Mouse (Mus musculus) adrenal gland, adult 8-10 months (tissue): Measurements from ENCODE around the gene Osbpl6. TPM values are rescaled to one million over a fixed set of nuclear protein-coding genes. Genes with fewer than 3 reads are reported as not detected.
"Not testable (repeated sequence)": the region's sequence is repeated elsewhere in the genome, so short reads cannot be mapped to it uniquely, and the experiment has no call there.

ENCODE experiments used
- DNase-seq: peaks from one replicate; pipeline ENCODE4 v3.0.0; 2022
- total RNA-seq, 4 experiments: library from RNA; stranded (reverse); gene quantifications; 2 replicates each; pipeline ENCODE4 v1.2.4; 2022

Osbpl6 gene
- total RNA-seq, 4 experiments from 2014 or later, result 25.8 to 37.9 (median 27.9) TPM

GRCm38 (mm10) chr2:76566933-76567551, 160.7 kb downstream of the Osbpl6 start:
- DNase-seq, result no peak

GRCm38 (mm10) chr2:76571543-76571942, 165.2 kb downstream of the Osbpl6 start:
- DNase-seq, result no peak

- no peak for DNase-seq
Observed at GRCm38 (mm10) chr2:76578911-76579310, 172.6 kb downstream of the Osbpl6 start.

GRCm38 (mm10) chr2:76585090-76585489, 178.8 kb downstream of the Osbpl6 start:
- DNase-seq, result no peak

GRCm38 (mm10) chr2:76586906-76587305, 180.6 kb downstream of the Osbpl6 start:
- no peak for DNase-seq

GRCm38 (mm10) chr2:76590221-76590620, 183.9 kb downstream of the Osbpl6 start:
- no peak for DNase-seq

- no peak for DNase-seq
Observed at GRCm38 (mm10) chr2:76592401-76592924, 186.2 kb downstream of the Osbpl6 start.

- no peak for DNase-seq
Observed at GRCm38 (mm10) chr2:76597521-76597920, 191.2 kb downstream of the Osbpl6 start.

GRCm38 (mm10) chr2:76599214-76599613, 192.9 kb downstream of the Osbpl6 start:
- DNase-seq, result no peak

GRCm38 (mm10) chr2:76602256-76602655, 195.9 kb downstream of the Osbpl6 start:
- DNase-seq, result no peak

- DNase-seq, result no peak
Observed at GRCm38 (mm10) chr2:76606704-76607103, 200.4 kb downstream of the Osbpl6 start.

GRCm38 (mm10) chr2:76610326-76611104, 204.2 kb downstream of the Osbpl6 start:
- no peak for DNase-seq

- no peak for DNase-seq
Observed at GRCm38 (mm10) chr2:76611996-76612395, 205.7 kb downstream of the Osbpl6 start.

GRCm38 (mm10) chr2:76618078-76618477, 211.8 kb downstream of the Osbpl6 start:
- no peak for DNase-seq

GRCm38 (mm10) chr2:76620188-76620587, 213.9 kb downstream of the Osbpl6 start:
- DNase-seq, result no peak

GRCm38 (mm10) chr2:76621724-76622123, 215.4 kb downstream of the Osbpl6 start:
- no peak for DNase-seq

- not testable (repeated sequence) for DNase-seq
Observed at GRCm38 (mm10) chr2:76622316-76622715, 216.0 kb downstream of the Osbpl6 start.

GRCm38 (mm10) chr2:76630293-76630692, 224.0 kb downstream of the Osbpl6 start:
- no peak for DNase-seq

GRCm38 (mm10) chr2:76631600-76631999, 225.3 kb downstream of the Osbpl6 start:
- no peak for DNase-seq

- DNase-seq, result no peak
Observed at GRCm38 (mm10) chr2:76639637-76640036, 233.3 kb downstream of the Osbpl6 start.

- DNase-seq, result no peak
Observed at GRCm38 (mm10) chr2:76643801-76644200, 237.5 kb downstream of the Osbpl6 start.

GRCm38 (mm10) chr2:76647441-76647869, 241.1 kb downstream of the Osbpl6 start:
- no peak for DNase-seq

GRCm38 (mm10) chr2:76647883-76648570, 241.7 kb downstream of the Osbpl6 start, which contains the start of the genes Prkra and Pjvk:
Prkra (minus strand) TSS chr2:76648015.
Pjvk (plus strand) TSS chr2:76648476.
- peak; percentile 99 for DNase-seq
